8 mouse cellular contexts compared by ENCODE assay signal in the genomic region with DNA sequence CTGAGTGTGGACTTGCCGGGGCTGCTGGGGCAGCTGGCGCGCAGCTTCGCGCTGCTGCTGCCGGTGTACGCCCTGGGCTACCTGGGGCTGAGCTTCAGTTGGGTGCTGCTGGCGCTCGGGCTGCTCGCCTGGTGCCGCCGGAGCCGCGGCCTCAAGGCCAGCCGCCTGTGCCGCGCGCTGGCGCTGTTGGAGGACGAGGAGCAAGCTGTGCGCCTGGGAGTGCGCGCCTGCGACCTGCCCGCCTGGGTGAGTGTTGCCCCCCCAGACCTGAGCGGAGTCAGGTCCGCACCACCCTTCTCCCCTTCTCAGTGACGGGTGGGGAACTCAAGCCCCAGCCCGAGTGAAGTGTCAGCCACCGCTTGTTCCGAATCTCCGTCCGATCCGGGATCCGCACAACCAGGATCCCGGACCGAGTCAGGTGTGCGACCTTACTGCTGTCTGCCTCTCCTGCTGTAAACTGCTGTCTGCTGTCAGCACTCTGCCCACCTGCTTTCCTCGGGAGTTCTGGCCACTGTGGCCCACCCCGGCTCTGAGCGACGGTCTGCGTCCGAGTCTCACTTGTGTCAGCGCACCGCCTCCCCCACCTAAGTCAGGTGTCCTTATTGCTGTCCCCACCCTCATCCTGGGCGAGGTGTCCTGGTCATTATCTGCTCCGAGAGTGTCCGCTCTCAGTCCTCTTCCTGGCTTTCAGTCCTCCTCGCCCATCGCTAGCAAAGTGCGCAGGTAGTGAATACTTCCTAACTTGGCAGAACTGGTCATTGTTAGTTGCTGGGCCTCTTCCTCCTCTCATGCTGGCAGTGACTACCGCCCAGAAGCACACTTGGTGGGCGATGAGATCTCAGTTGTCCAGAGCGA. TPM values are rescaled to one million over a fixed set of nuclear protein-coding genes. Genes with fewer than 3 reads are reported as not detected.
DNase-seq lines count a peak whose midpoint lies in the region; ATAC-seq and TF ChIP-seq lines count a peak whose summit lies in the region.

No protein-coding gene starts in this region.

- TF ChIP-seq EP300 in liver, embryonic 14.5 days (IDR thresholded peaks at IDR 0.05; ENCODE audit: low read depth): no peak

- peak overlapping the region; percentile 65 for H3K4me2 ChIP-seq in embryonic facial prominence, embryonic 11.5 days (ENCODE audit: low read depth, low read length)
- H3K4me2 ChIP-seq in heart, embryonic 11.5 days: peak overlapping the region; percentile 91
- H3K4me2 ChIP-seq in kidney, embryonic 16.5 days (replicated peaks; ENCODE audit: low read depth, low read length): peak overlapping the region; percentile 86
- H3K4me2 ChIP-seq in liver, embryonic 14.5 days (ENCODE audit: low read depth): peak overlapping the region; percentile 87

- no peaks in the 10 kb centered on the region for H3K9me3 ChIP-seq in embryonic facial prominence, embryonic 11.5 days (replicated peaks; ENCODE audit: control insufficient read depth, low read length)
- H3K9me3 ChIP-seq in heart, embryonic 11.5 days (replicated peaks; ENCODE audit: control insufficient read depth, low read length): no peaks in the 10 kb centered on the region
- H3K9me3 ChIP-seq in kidney, embryonic 16.5 days (ENCODE audit: low read length): no peaks in the 10 kb centered on the region
- no peaks in the 10 kb centered on the region for H3K9me3 ChIP-seq in liver, embryonic 14.5 days (ENCODE audit: control insufficient read depth, low read length)

- H3K36me3 ChIP-seq in embryonic facial prominence, embryonic 11.5 days (replicated peaks; ENCODE audit: control insufficient read depth, insufficient read depth, low read depth, low read length): no peaks in the 10 kb centered on the region
- no peaks in the 10 kb centered on the region for H3K36me3 ChIP-seq in heart, embryonic 11.5 days (ENCODE audit: control insufficient read depth, insufficient read depth, low read length)
- no peaks in the 10 kb centered on the region for H3K36me3 ChIP-seq in kidney, embryonic 16.5 days (ENCODE audit: insufficient read depth, low read length)
- no peaks in the 10 kb centered on the region for H3K36me3 ChIP-seq in liver, embryonic 14.5 days (replicated peaks; ENCODE audit: control insufficient read depth, insufficient read depth, low read depth)

- peak; percentile 3 for DNase-seq in embryonic facial prominence, embryonic 11.5 days (ENCODE audit: low spot score)
- DNase-seq in liver, embryonic 14.5 days (ENCODE audit: low read depth in 3 of 3, low spot score in 3 of 3): peak in 2 of 3 experiments; percentile 27 to 50
- DNase-seq in naive thymus-derived CD4-positive, alpha-beta T cell, adult 2 months (ENCODE audit: low read depth): peak; percentile 47
- peak; percentile 68 for DNase-seq in testis, postnatal 10 days (ENCODE audit: low spot score)

- peak; percentile 25 for ATAC-seq in CD4-positive, CD25-positive, alpha-beta regulatory T cell, adult 4 months
- ATAC-seq in activated CD4-positive, CD25-positive, alpha-beta regulatory T cell, adult 4 months: peak; percentile 13
- no peak; the same call in 1 of the 2 replicates for ATAC-seq in embryonic facial prominence, embryonic 11.5 days (replicated peaks; ENCODE audit: insufficient number of reproducible peaks, low FRiP score, low TSS enrichment, low read depth)
- ATAC-seq in heart, embryonic 11.5 days (replicated peaks; ENCODE audit: insufficient number of reproducible peaks, low FRiP score, low TSS enrichment): peak; percentile 0; the same call in 1 of the 2 replicates
- no peak for ATAC-seq in kidney, embryonic 16.5 days (ENCODE audit: low FRiP score, low TSS enrichment)
- peak; percentile 54 for ATAC-seq in liver, embryonic 14.5 days (ENCODE audit: insufficient read depth)

- whole genome bisulfite sequencing in embryonic facial prominence, embryonic 11.5 days: under 1% methylated on average over 53 of the region's 55 CpGs
- under 1% methylated on average over 52 of the region's 55 CpGs for WGBS in heart, embryonic 11.5 days (ENCODE audit: insufficient replicate concordance)
- under 1% methylated on average over 55 of the region's 55 CpGs for WGBS in kidney, embryonic 16.5 days
- WGBS in liver, embryonic 14.5 days (ENCODE audit: insufficient replicate concordance): under 1% methylated on average over 48 of the region's 55 CpGs

- H3K4me1 ChIP-seq in embryonic facial prominence, embryonic 11.5 days (ENCODE audit: control insufficient read depth, insufficient read depth, low read length): no peaks in the 10 kb centered on the region
- H3K4me1 ChIP-seq in heart, embryonic 11.5 days (ENCODE audit: control insufficient read depth, insufficient read depth, low read length): no peaks in the 10 kb centered on the region
- H3K4me1 ChIP-seq in kidney, embryonic 16.5 days (ENCODE audit: insufficient read depth, low read length): peaks cover 13% of the 10 kb centered on the region
- peaks cover 20 to 28% of the 10 kb centered on the region in 2 experiments for H3K4me1 ChIP-seq in liver, embryonic 14.5 days (replicated peaks; ENCODE audit: control insufficient read depth in 2 of 2, insufficient read depth in 2 of 2, low read length in 1 of 2)

- H3K4me3 ChIP-seq in embryonic facial prominence, embryonic 11.5 days (ENCODE audit: low read depth, low read length): peak overlapping the region; percentile 87
- H3K4me3 ChIP-seq in heart, embryonic 11.5 days (ENCODE audit: low read depth, low read length): peak overlapping the region; percentile 93
- peak overlapping the region; percentile 71 for H3K4me3 ChIP-seq in kidney, embryonic 16.5 days (ENCODE audit: low read length)
- peak overlapping the region; percentile 74 to 90 for H3K4me3 ChIP-seq in liver, embryonic 14.5 days (ENCODE audit: insufficient read depth in 1 of 2, low read depth in 2 of 2, low read length in 2 of 2)

- no peak for TF ChIP-seq CTCF in liver, embryonic 14.5 days (IDR thresholded peaks at IDR 0.05; ENCODE audit: low read depth)

- H3K9ac ChIP-seq in embryonic facial prominence, embryonic 11.5 days (replicated peaks; ENCODE audit: low read length): peak overlapping the region; percentile 91
- H3K9ac ChIP-seq in heart, embryonic 11.5 days (ENCODE audit: low read depth, low read length): peak overlapping the region; percentile 97
- H3K9ac ChIP-seq in kidney, embryonic 16.5 days (replicated peaks; ENCODE audit: low read length): peak overlapping the region; percentile 97
- H3K9ac ChIP-seq in liver, embryonic 14.5 days (replicated peaks): peak overlapping the region; percentile 93

- H3K27ac ChIP-seq in embryonic facial prominence, embryonic 11.5 days (replicated peaks; ENCODE audit: low read depth, low read length): peak overlapping the region; percentile 80
- peak overlapping the region; percentile 98 for H3K27ac ChIP-seq in heart, embryonic 11.5 days (ENCODE audit: low read depth, low read length)
- peak overlapping the region; percentile 95 for H3K27ac ChIP-seq in kidney, embryonic 16.5 days (ENCODE audit: low read length)
- peak overlapping the region; percentile 82 for H3K27ac ChIP-seq in liver, embryonic 14.5 days

- no peaks in the 10 kb centered on the region for H3K27me3 ChIP-seq in embryonic facial prominence, embryonic 11.5 days (ENCODE audit: control insufficient read depth, insufficient read depth, low read length)
- H3K27me3 ChIP-seq in heart, embryonic 11.5 days (ENCODE audit: control insufficient read depth, insufficient read depth, low read length): 0 out of 2 replicates have a peak, but pooled peaks cover 1% of the 10 kb centered on the region
- no peaks in the 10 kb centered on the region for H3K27me3 ChIP-seq in kidney, embryonic 16.5 days (ENCODE audit: insufficient read depth, low read length)
- no peaks in the 10 kb centered on the region for H3K27me3 ChIP-seq in liver, embryonic 14.5 days (ENCODE audit: control insufficient read depth, insufficient read depth, low read length)

RNA-seq across cellular contexts. Expression of a gene that starts 0.7 kb away (rescaled TPM):
- 10 to 100 TPM; 45.0 to 63.7 TPM for polyA plus RNA-seq in CD4-positive, CD25-positive, alpha-beta regulatory T cell, adult 4 months (2017; shearing (Covaris generic))
- polyA plus RNA-seq in activated CD4-positive, CD25-positive, alpha-beta regulatory T cell, adult 4 months (2017; shearing (Covaris generic)): 10 to 100 TPM; 43.2 to 55.5 TPM
- polyA plus RNA-seq in embryonic facial prominence, embryonic 11.5 days (2014; fragmentation: Nextera tagmentation; extraction: Ambion mirVana): 18.8 and 21.6 TPM in 2 replicates
- polyA plus RNA-seq in heart, embryonic 11.5 days (2014; fragmentation: Nextera tagmentation; extraction: Ambion mirVana): 15.7 and 16.6 TPM in 2 replicates
- 17.2 and 17.5 TPM in 2 replicates for polyA plus RNA-seq in kidney, embryonic 16.5 days (2015; fragmentation: Nextera tagmentation; extraction: Ambion mirVana)
- 4.7 and 6.3 TPM in 2 replicates for polyA plus RNA-seq in liver, embryonic 14.5 days (2012; rRNA removed)
- polyA plus RNA-seq in liver, embryonic 14.5 days (2014; fragmentation: Nextera tagmentation; extraction: Ambion mirVana): 10.4 and 12.7 TPM in 2 replicates

RNA-seq across cellular contexts. Expression of a gene that starts 6.5 kb away (rescaled TPM):
- not detected for polyA plus RNA-seq in CD4-positive, CD25-positive, alpha-beta regulatory T cell, adult 4 months (2017; shearing (Covaris generic))
- polyA plus RNA-seq in activated CD4-positive, CD25-positive, alpha-beta regulatory T cell, adult 4 months (2017; shearing (Covaris generic)): not detected
- not detected in 2 replicates for polyA plus RNA-seq in embryonic facial prominence, embryonic 11.5 days (2014; fragmentation: Nextera tagmentation; extraction: Ambion mirVana)
- polyA plus RNA-seq in heart, embryonic 11.5 days (2014; fragmentation: Nextera tagmentation; extraction: Ambion mirVana): not detected in 2 replicates
- polyA plus RNA-seq in kidney, embryonic 16.5 days (2015; fragmentation: Nextera tagmentation; extraction: Ambion mirVana): not detected in 2 replicates
- not detected in 2 replicates for polyA plus RNA-seq in liver, embryonic 14.5 days (2012; rRNA removed)
- not detected in 2 replicates for polyA plus RNA-seq in liver, embryonic 14.5 days (2014; fragmentation: Nextera tagmentation; extraction: Ambion mirVana)

RNA-seq across cellular contexts. Expression of a gene that starts 18.8 kb away (rescaled TPM):
- polyA plus RNA-seq in CD4-positive, CD25-positive, alpha-beta regulatory T cell, adult 4 months (2017; shearing (Covaris generic)): 1 to 10 TPM; 1.2 to 2.4 TPM
- polyA plus RNA-seq in activated CD4-positive, CD25-positive, alpha-beta regulatory T cell, adult 4 months (2017; shearing (Covaris generic)): under 1 TPM; 0.38 to 0.75 TPM
- 16.0 and 17.2 TPM in 2 replicates for polyA plus RNA-seq in embryonic facial prominence, embryonic 11.5 days (2014; fragmentation: Nextera tagmentation; extraction: Ambion mirVana)
- 7.3 and 9.3 TPM in 2 replicates for polyA plus RNA-seq in heart, embryonic 11.5 days (2014; fragmentation: Nextera tagmentation; extraction: Ambion mirVana)
- 16.5 and 25.8 TPM in 2 replicates for polyA plus RNA-seq in kidney, embryonic 16.5 days (2015; fragmentation: Nextera tagmentation; extraction: Ambion mirVana)
- polyA plus RNA-seq in liver, embryonic 14.5 days (2012; rRNA removed): 1.9 and 2.2 TPM in 2 replicates
- 2.1 and 2.3 TPM in 2 replicates for polyA plus RNA-seq in liver, embryonic 14.5 days (2014; fragmentation: Nextera tagmentation; extraction: Ambion mirVana)

Comparison
In these comparisons a context has a peak if more than half of its experiments do, and no peak if none do; other contexts are left out.
1. ATAC-seq: peak in CD4-positive, CD25-positive, alpha-beta regulatory T cell, adult 4 months (single experiment), activated CD4-positive, CD25-positive, alpha-beta regulatory T cell, adult 4 months (single experiment), heart, embryonic 11.5 days (single experiment) and liver, embryonic 14.5 days (single experiment); none in embryonic facial prominence, embryonic 11.5 days (single experiment) and kidney, embryonic 16.5 days (single experiment).
2. DNase-seq: peak in every context shown above with its lines; median percentile 68 in testis, postnatal 10 days; 47 in naive thymus-derived CD4-positive, alpha-beta T cell, adult 2 months; 38 in liver, embryonic 14.5 days; 3 in embryonic facial prominence, embryonic 11.5 days.
3. Peak in every context shown above with its lines, with median percentiles within 50 percentile points of each other: H3K27ac ChIP-seq, H3K4me2 ChIP-seq, H3K4me3 ChIP-seq and H3K9ac ChIP-seq.